Mouse (Mus musculus): Measurements from ENCODE around the gene Serpina3f. TPM values are rescaled to one million over a fixed set of nuclear protein-coding genes. Genes with fewer than 3 reads are reported as not detected.

Serpina3f gene
- polyA plus RNA-seq (2015; fragmentation: Nextera tagmentation; extraction: Ambion mirVana), result not detected in 2 replicates

DNA sequence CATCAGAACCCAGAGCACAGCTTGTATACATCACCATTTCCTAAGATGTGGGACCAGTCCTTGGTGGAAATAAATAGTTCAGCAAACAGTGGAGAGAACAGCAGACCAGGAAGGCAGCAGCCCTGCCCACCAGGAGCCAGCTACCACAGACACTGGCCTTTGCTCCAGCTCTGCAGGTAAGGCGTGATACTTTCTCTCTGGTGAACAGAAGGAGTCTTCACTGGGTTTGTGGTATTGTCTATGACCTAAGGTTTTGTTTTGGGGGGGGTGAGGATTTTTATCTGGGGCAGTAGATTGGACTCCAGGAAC is at the start of gene Serpina3f:
TSS of gene Serpina3f (plus strand) at position 100 of the 309 bp plus-strand sequence.

DNA sequence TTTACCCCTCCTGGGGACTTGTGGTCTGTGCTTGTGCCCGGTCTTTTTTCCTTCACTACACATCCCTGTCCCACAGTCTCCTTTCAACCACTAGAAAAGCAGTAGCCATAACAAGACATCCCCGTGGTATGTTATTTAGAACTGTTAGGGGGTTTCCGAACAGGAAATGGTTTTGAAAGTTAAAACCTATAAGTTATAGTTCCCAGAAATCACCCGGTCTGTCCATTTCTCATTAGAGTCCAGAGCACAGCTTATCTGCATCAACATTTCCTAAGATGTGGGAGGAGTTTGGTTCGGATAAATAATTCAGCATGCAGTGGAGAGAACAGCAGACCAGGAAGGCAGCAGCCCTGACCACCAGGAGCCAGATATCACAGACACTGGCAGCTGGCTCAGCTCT is 21.6 kb downstream of the Serpina3f start, which contains the start of gene Serpina3g:
TSS of gene Serpina3g (plus strand) at position 331 of the 400 bp plus-strand sequence.

GRCm38 (mm10) chr12:104262863-104263262 is 48.5 kb downstream of the Serpina3f start, which contains the start of gene Serpina3i:
TSS of gene Serpina3i (plus strand) at chr12:104263122.

Other genes with a start within 250 kb of the Serpina3f start
- gene Serpina11, start 224.6 kb upstream of the Serpina3f start, polyA plus RNA-seq (2015; fragmentation: Nextera tagmentation; extraction: Ambion mirVana), result not detected in 2 replicates
- gene Serpina9, start 200.8 kb upstream of the Serpina3f start, polyA plus RNA-seq (2015; fragmentation: Nextera tagmentation; extraction: Ambion mirVana), result 0.13 and 0.17 TPM in 2 replicates
- gene Serpina12, start 170.1 kb upstream of the Serpina3f start, polyA plus RNA-seq (2015; fragmentation: Nextera tagmentation; extraction: Ambion mirVana), result not detected in 2 replicates
- gene Serpina5, start 113.4 kb upstream of the Serpina3f start, polyA plus RNA-seq (2015; fragmentation: Nextera tagmentation; extraction: Ambion mirVana), result not detected in 2 replicates
- not detected in 2 replicates for gene Serpina3a, start 101.8 kb upstream of the Serpina3f start, polyA plus RNA-seq (2015; fragmentation: Nextera tagmentation; extraction: Ambion mirVana)
- not detected in 2 replicates for gene Serpina3b, start 86.5 kb upstream of the Serpina3f start, polyA plus RNA-seq (2015; fragmentation: Nextera tagmentation; extraction: Ambion mirVana)
- gene Serpina3c, start 60.7 kb upstream of the Serpina3f start, polyA plus RNA-seq (2015; fragmentation: Nextera tagmentation; extraction: Ambion mirVana), result 0.13 TPM in 1 of 2 replicates, not detected in the other
- gene Serpina3g, start 21.7 kb downstream of the Serpina3f start, polyA plus RNA-seq (2015; fragmentation: Nextera tagmentation; extraction: Ambion mirVana), result 2.4 and 3.9 TPM in 2 replicates
- 0.15 TPM in 1 of 2 replicates, not detected in the other for gene Serpina3i, start 48.6 kb downstream of the Serpina3f start, polyA plus RNA-seq (2015; fragmentation: Nextera tagmentation; extraction: Ambion mirVana)
- not detected in 2 replicates for gene Serpina3j, start 100.0 kb downstream of the Serpina3f start, polyA plus RNA-seq (2015; fragmentation: Nextera tagmentation; extraction: Ambion mirVana)
- gene Serpina3k, start 123.9 kb downstream of the Serpina3f start, polyA plus RNA-seq (2015; fragmentation: Nextera tagmentation; extraction: Ambion mirVana), result not detected in 2 replicates
- gene Serpina3m, start 123.9 kb downstream of the Serpina3f start, polyA plus RNA-seq (2015; fragmentation: Nextera tagmentation; extraction: Ambion mirVana), result not detected in 2 replicates
- 13.9 and 14.9 TPM in 2 replicates for gene Serpina3n, start 192.2 kb downstream of the Serpina3f start, polyA plus RNA-seq (2015; fragmentation: Nextera tagmentation; extraction: Ambion mirVana)